15 mouse cellular contexts compared by ENCODE assay signal in the genomic region with DNA sequence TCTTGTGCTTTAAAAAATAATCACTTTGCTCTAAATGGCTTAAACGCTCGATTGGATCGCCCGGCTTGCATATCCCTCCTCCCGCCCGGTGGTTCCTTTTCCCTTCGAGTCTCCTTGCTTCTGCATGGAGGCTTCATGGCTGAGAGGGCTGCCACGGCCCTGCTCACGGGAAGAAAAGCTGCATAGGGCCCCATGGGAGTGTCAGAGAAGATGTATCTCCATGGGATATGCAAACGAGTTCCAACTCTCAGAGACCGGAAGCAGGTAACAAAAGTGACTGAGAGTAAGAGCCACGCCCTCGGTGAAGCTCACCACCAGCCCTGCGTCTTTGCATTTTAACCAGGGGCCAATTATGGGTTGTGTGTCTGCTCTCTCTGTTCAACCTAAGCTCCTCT. TPM values are rescaled to one million over a fixed set of nuclear protein-coding genes. Genes with fewer than 3 reads are reported as not detected.
DNase-seq lines count a peak whose midpoint lies in the region; ATAC-seq and TF ChIP-seq lines count a peak whose summit lies in the region.
"Had no signal": no experiment of that assay in that cellular context is flagged by ENCODE, and none has a peak within 500 bp of the region (broad histone marks: within the 10 kb centered on the region; RNA-seq: fewer than 3 reads in every experiment).

No protein-coding gene starts in this region.

- H3K4me1 ChIP-seq in heart, adult 2 months (ENCODE audit: control insufficient read depth, insufficient read depth, low read length) = no peaks in the 10 kb centered on the region
- H3K4me1 ChIP-seq in limb, embryonic 12.5 days (replicated peaks) = 0 out of 2 replicates have a peak, but pooled peaks cover 3% of the 10 kb centered on the region
- H3K4me1 ChIP-seq in limb, embryonic 10.5 days = no peaks in the 10 kb centered on the region
- H3K4me1 ChIP-seq in stomach, embryonic 16.5 days (ENCODE audit: control insufficient read depth, insufficient read depth, low read length) = no peaks in the 10 kb centered on the region

- H3K4me2 ChIP-seq in limb, embryonic 12.5 days = 0 out of 2 replicates have a peak overlapping the region, but pooled peaks have one; percentile 6
- peak overlapping the region; percentile 15; the same call in 1 of the 2 replicates for H3K4me2 ChIP-seq in stomach, embryonic 16.5 days (ENCODE audit: low read depth, low read length)
- H3K4me2 ChIP-seq: midbrain, embryonic 11.5 days had no signal

- H3K79me2 ChIP-seq in heart, adult 2 months (replicated peaks; ENCODE audit: control insufficient read depth, insufficient read depth, low read length) = no peaks in the 10 kb centered on the region

- H3K36me3 ChIP-seq in heart, adult 2 months (ENCODE audit: control insufficient read depth, insufficient read depth, low read length) = no peaks in the 10 kb centered on the region
- H3K36me3 ChIP-seq in limb, embryonic 12.5 days = no peaks in the 10 kb centered on the region
- H3K36me3 ChIP-seq in limb, embryonic 10.5 days = no peaks in the 10 kb centered on the region
- H3K36me3 ChIP-seq in stomach, embryonic 16.5 days (ENCODE audit: control insufficient read depth, insufficient read depth, low read length) = no peaks in the 10 kb centered on the region
- H3K36me3 ChIP-seq: heart, embryonic 10.5 days had no signal

- H3K27ac ChIP-seq in heart, adult 2 months = no peak overlapping the region
- H3K27ac ChIP-seq in limb, embryonic 12.5 days = no peak overlapping the region
- H3K27ac ChIP-seq in limb, embryonic 10.5 days = no peak overlapping the region
- no peak overlapping the region for H3K27ac ChIP-seq in stomach, embryonic 16.5 days (ENCODE audit: low read length)
- H3K27ac ChIP-seq: heart, embryonic 10.5 days had no signal

- intact Hi-C loops in heart, adult 2 months (cut with DNase I) = no loop called here

- no peak overlapping the region for H3K9ac ChIP-seq in heart, adult 2 months (ENCODE audit: low read depth, low read length)
- H3K9ac ChIP-seq in limb, embryonic 12.5 days (replicated peaks) = no peak overlapping the region
- no peak overlapping the region for H3K9ac ChIP-seq in stomach, embryonic 16.5 days (ENCODE audit: low read length)

- TF ChIP-seq CTCF in heart, adult 2 months (IDR thresholded peaks at IDR 0.05) = no peak

- ATAC-seq in limb, embryonic 12.5 days (ENCODE audit: insufficient number of reproducible peaks, insufficient read depth, low FRiP score, low TSS enrichment, low read depth) = no peak
- ATAC-seq in stomach, embryonic 16.5 days (ENCODE audit: insufficient read depth, low FRiP score) = no peak

- 75% methylated on average over 14 of the region's 14 CpGs for WGBS in heart, adult 2 months
- 73% methylated on average over 14 of the region's 14 CpGs for WGBS in limb, embryonic 12.5 days
- 82% methylated on average over 14 of the region's 14 CpGs for WGBS in limb, embryonic 10.5 days
- 48% methylated on average over 14 of the region's 14 CpGs for WGBS in stomach, embryonic 16.5 days

- DNase-seq in heart, adult 11 months = peak; percentile 54
- DNase-seq in heart, adult 2 months = no peak
- no peak for DNase-seq in limb, embryonic 10.5 days (ENCODE audit: low spot score)
- peak; percentile 60 to 69 for DNase-seq in cerebellum, postnatal 25 days
- no peak for DNase-seq in embryo, embryonic 10.5 days (ENCODE audit: low spot score)
- DNase-seq in lung, postnatal 25 days (ENCODE audit: low spot score) = no peak
- DNase-seq: lung, postnatal 10 days; thymus, postnatal 4 days had no signal

- no peak for TF ChIP-seq EP300 in heart, adult 2 months (IDR thresholded peaks at IDR 0.05; ENCODE audit: insufficient read depth, low read depth, low read length)

- H3K9me3 ChIP-seq in limb, embryonic 12.5 days = no peaks in the 10 kb centered on the region
- H3K9me3 ChIP-seq in limb, embryonic 10.5 days (replicated peaks) = no peaks in the 10 kb centered on the region
- H3K9me3 ChIP-seq in stomach, embryonic 16.5 days (replicated peaks; ENCODE audit: control insufficient read depth, low read length) = no peaks in the 10 kb centered on the region
- H3K9me3 ChIP-seq: heart, embryonic 10.5 days had no signal

- H3K4me3 ChIP-seq in heart, adult 2 months = no peak overlapping the region
- H3K4me3 ChIP-seq in limb, embryonic 12.5 days (replicated peaks) = no peak overlapping the region
- H3K4me3 ChIP-seq in limb, embryonic 10.5 days = no peak overlapping the region
- H3K4me3 ChIP-seq in stomach, embryonic 16.5 days (replicated peaks; ENCODE audit: low read length) = no peak overlapping the region
- H3K4me3 ChIP-seq: heart, embryonic 10.5 days had no signal

- H3K27me3 ChIP-seq in heart, adult 2 months (ENCODE audit: control insufficient read depth, insufficient read depth, low read length) = no peaks in the 10 kb centered on the region
- H3K27me3 ChIP-seq in limb, embryonic 12.5 days = no peaks in the 10 kb centered on the region
- no peaks in the 10 kb centered on the region for H3K27me3 ChIP-seq in limb, embryonic 10.5 days (ENCODE audit: low read depth, poor library complexity, severe bottlenecking)
- H3K27me3 ChIP-seq in stomach, embryonic 16.5 days (ENCODE audit: control insufficient read depth, insufficient read depth, low read length) = no peaks in the 10 kb centered on the region

- no peak for TF ChIP-seq POLR2A in heart, adult 2 months (IDR thresholded peaks at IDR 0.05; ENCODE audit: insufficient read depth, low read depth, low read length)

RNA-seq across cellular contexts. Expression of gene Myrfl, which starts 24.7 kb away (rescaled TPM):
- total RNA-seq in heart, adult 2 months (2021) = 1 to 10 TPM; 1.4 to 1.6 TPM
- 0.31 and 0.76 TPM in 2 replicates for polyA plus RNA-seq in heart, adult 2 months (2012; rRNA removed)
- 0.09 and 0.10 TPM in 2 replicates for polyA plus RNA-seq in limb, embryonic 12.5 days (2016; fragmentation: Nextera tagmentation; extraction: Ambion mirVana)
- 0.04 TPM in 1 of 2 replicates, not detected in the other for polyA plus RNA-seq in limb, embryonic 10.5 days (2016; fragmentation: Nextera tagmentation; extraction: Ambion mirVana)
- polyA plus RNA-seq in stomach, embryonic 16.5 days (2015; fragmentation: Nextera tagmentation; extraction: Ambion mirVana) = 0.56 and 0.97 TPM in 2 replicates
- total RNA-seq: common myeloid progenitor, adult 5-6 weeks; hematopoietic stem cell, adult 5-6 weeks; liver, adult 2 months had no signal
- polyA plus RNA-seq: liver, adult 2 months had no signal

Comparison
In these comparisons a context has a peak if more than half of its experiments do, and no peak if none do; other contexts are left out.
1. DNase-seq: peak in heart, adult 11 months (single experiment) and cerebellum, postnatal 25 days (2 of 2); none in heart, adult 2 months (0 of 2), limb, embryonic 10.5 days (single experiment), embryo, embryonic 10.5 days (single experiment) and lung, postnatal 25 days (single experiment).